Mouse (Mus musculus) heart, embryonic 14.5 days (tissue): ENCODE measurements at regions not wholly inside any gene's neighbourhood (a gene's known extent, or its start where the extent isn't known, plus 50 kb on each side); places are given as distances from the start of the nearest gene placed in this dataset.

Source experiments
- ATAC-seq: fragments of 200-750 bp; cut with Nextera tagmentation; 2 replicates; pipeline ENCODE4 v1.8.0; 2017; ENCODE audit warnings: low read depth, moderate TSS enrichment; ENCODE audit not compliant: insufficient number of reproducible peaks, insufficient read depth, low FRiP score
- H3K27ac ChIP-seq, 2 experiments: fragments of 200-500 bp in 1 of 2; fragments of 300-500 bp in 1 of 2; sonication (generic) in 1 of 2; replicated peaks in 1 of 2; 2 replicates each; pipeline ENCODE4 v1.5.1; 2012 to 2014; ENCODE audit warnings: low read depth in 2 of 2, low read length in 2 of 2, control low read depth in 1 of 2, mild to moderate bottlenecking in 1 of 2, mixed read lengths in 1 of 2; ENCODE audit not compliant: control insufficient read depth in 1 of 2, insufficient read depth in 1 of 2
- H3K27me3 ChIP-seq: fragments of 300-500 bp; sonication (generic); 2 replicates; pipeline ENCODE4 v1.6.1; 2014; ENCODE audit warnings: mild to moderate bottlenecking, low read length, control low read depth; ENCODE audit not compliant: control insufficient read depth, insufficient read depth
- H3K36me3 ChIP-seq: fragments of 300-500 bp; sonication (generic); 2 replicates; pipeline ENCODE4 v1.6.1; 2014; ENCODE audit warnings: mild to moderate bottlenecking, control low read depth, low read length, mixed read lengths; ENCODE audit not compliant: control insufficient read depth, insufficient read depth
- H3K4me1 ChIP-seq, 2 experiments: fragments of 200-500 bp in 1 of 2; fragments of 300-500 bp in 1 of 2; sonication (generic) in 1 of 2; 2 replicates each; pipeline ENCODE4 v1.6.1; 2012 to 2014; ENCODE audit warnings: low read length in 2 of 2, control low read depth in 1 of 2, mixed read lengths in 1 of 2; ENCODE audit not compliant: control insufficient read depth in 2 of 2, insufficient read depth in 2 of 2
- H3K4me2 ChIP-seq: fragments of 300-500 bp; sonication (generic); 2 replicates; pipeline ENCODE4 v1.6.1; 2014; ENCODE audit warnings: mild to moderate bottlenecking, low read length
- H3K4me3 ChIP-seq, 2 experiments: fragments of 200-500 bp in 1 of 2; fragments of 300-500 bp in 1 of 2; sonication (generic) in 1 of 2; 2 replicates each; pipeline ENCODE4 v1.5.1; 2012 to 2014; ENCODE audit warnings: low read length in 2 of 2, mild to moderate bottlenecking in 2 of 2, control low read depth in 1 of 2, low read depth in 1 of 2, moderate library complexity in 1 of 2; ENCODE audit not compliant: control insufficient read depth in 1 of 2, insufficient read depth in 1 of 2
- H3K9ac ChIP-seq: fragments of 300-500 bp; sonication (generic); 2 replicates; pipeline ENCODE4 v1.6.1; 2014; ENCODE audit warnings: mild to moderate bottlenecking, low read length
- H3K9me3 ChIP-seq: fragments of 300-500 bp; sonication (generic); 2 replicates; pipeline ENCODE4 v1.6.1; 2016; ENCODE audit warnings: low read length, control low read depth; ENCODE audit not compliant: control insufficient read depth
- WGBS: fragments of 180-500 bp; shearing (Covaris S2); extraction: QIAGEN DNeasy Blood & Tissue Kit; methylation state at CpG from one replicate; pipeline ENCODE4 v1.1.7; 2014; 5-methylcytosine and 5-hydroxymethylcytosine counted together

GRCm38 (mm10) chr16:5627117-5627909 lies 257.8 kb upstream of the Rbfox1 start:
- H3K4me1 ChIP-seq, result no peaks in the 10 kb centered on the region
- 56% methylated on average over 5 of the region's 5 CpGs for WGBS
- no peaks in the 10 kb centered on the region for H3K27me3 ChIP-seq
- no peak overlapping the region for H3K4me3 ChIP-seq
- H3K27ac ChIP-seq, result no peak overlapping the region
- no peak overlapping the region for H3K9ac ChIP-seq
- no peak for ATAC-seq
- H3K4me2 ChIP-seq, result no peak overlapping the region
- H3K9me3 ChIP-seq, result no peaks in the 10 kb centered on the region
- no peaks in the 10 kb centered on the region for H3K36me3 ChIP-seq

GRCm38 (mm10) chr16:5625159-5625558 lies 260.0 kb upstream of the Rbfox1 start:
- H3K9me3 ChIP-seq, result no peaks in the 10 kb centered on the region
- no peak overlapping the region for H3K27ac ChIP-seq
- ATAC-seq, result no peak
- H3K36me3 ChIP-seq, result no peaks in the 10 kb centered on the region
- no peak overlapping the region for H3K4me2 ChIP-seq
- H3K4me3 ChIP-seq, result no peak overlapping the region
- no peaks in the 10 kb centered on the region for H3K4me1 ChIP-seq
- H3K9ac ChIP-seq, result no peak overlapping the region
- WGBS, result 56% methylated on average over 3 of the region's 3 CpGs
- H3K27me3 ChIP-seq, result no peaks in the 10 kb centered on the region

- H3K4me3 ChIP-seq, result no peak overlapping the region
- no peak overlapping the region for H3K27ac ChIP-seq
- no peak for ATAC-seq
- WGBS, result 84% methylated on average over 3 of the region's 3 CpGs
- H3K9me3 ChIP-seq, result no peaks in the 10 kb centered on the region
- H3K9ac ChIP-seq, result no peak overlapping the region
- no peaks in the 10 kb centered on the region for H3K4me1 ChIP-seq
- no peaks in the 10 kb centered on the region for H3K27me3 ChIP-seq
- no peaks in the 10 kb centered on the region for H3K36me3 ChIP-seq
- H3K4me2 ChIP-seq, result no peak overlapping the region
Measured at GRCm38 (mm10) chr16:5620566-5620965, 264.6 kb upstream of the Rbfox1 start.

- Histone ChIP-seq H3K4me1 (no peaks in the 10 kb centered on the region), H3K36me3 (no peaks in the 10 kb centered on the region), H3K4me3 (no peak overlapping the region), H3K4me2 (no peak overlapping the region), H3K27ac (no peak overlapping the region), H3K9ac (no peak overlapping the region), H3K9me3 (no peaks in the 10 kb centered on the region), H3K27me3 (no peaks in the 10 kb centered on the region)
- 70% methylated on average over 5 of the region's 5 CpGs for WGBS
- no peak for ATAC-seq
Measured at GRCm38 (mm10) chr16:5616356-5616755, 268.8 kb upstream of the Rbfox1 start.

- H3K4me3 ChIP-seq, result no peak overlapping the region
- no peak overlapping the region for H3K27ac ChIP-seq
- WGBS, result 70% methylated on average over 6 of the region's 6 CpGs
- H3K27me3 ChIP-seq, result no peaks in the 10 kb centered on the region
- H3K36me3 ChIP-seq, result no peaks in the 10 kb centered on the region
- H3K4me2 ChIP-seq, result no peak overlapping the region
- no peaks in the 10 kb centered on the region for H3K9me3 ChIP-seq
- ATAC-seq, result no peak
- H3K9ac ChIP-seq, result no peak overlapping the region
- no peaks in the 10 kb centered on the region for H3K4me1 ChIP-seq
Measured at GRCm38 (mm10) chr16:5595359-5595758, 289.8 kb upstream of the Rbfox1 start.

- Histone ChIP-seq H3K9ac (no peak overlapping the region), H3K27ac (no peak overlapping the region), H3K36me3 (no peaks in the 10 kb centered on the region), H3K4me1 (no peaks in the 10 kb centered on the region), H3K9me3 (peaks cover 9% of the 10 kb centered on the region; the same call in 1 of the 2 replicates), H3K4me3 (no peak overlapping the region), H3K27me3 (no peaks in the 10 kb centered on the region), H3K4me2 (no peak overlapping the region)
- WGBS, result 68% methylated on average over 3 of the region's 3 CpGs
- ATAC-seq, result no peak
Measured at GRCm38 (mm10) chr16:5578333-5578732, 306.8 kb upstream of the Rbfox1 start.

- Histone ChIP-seq H3K4me2 (no peak overlapping the region), H3K9me3 (no peaks in the 10 kb centered on the region), H3K4me1 (no peaks in the 10 kb centered on the region), H3K27ac (no peak overlapping the region), H3K27me3 (no peaks in the 10 kb centered on the region), H3K4me3 (no peak overlapping the region), H3K36me3 (no peaks in the 10 kb centered on the region), H3K9ac (no peak overlapping the region)
- no peak for ATAC-seq
Measured at GRCm38 (mm10) chr16:5572780-5573179, 312.4 kb upstream of the Rbfox1 start.

- Histone ChIP-seq H3K36me3 (no peaks in the 10 kb centered on the region), H3K27ac (no peak overlapping the region), H3K9me3 (no peaks in the 10 kb centered on the region), H3K9ac (no peak overlapping the region), H3K27me3 (no peaks in the 10 kb centered on the region), H3K4me3 (no peak overlapping the region), H3K4me2 (no peak overlapping the region), H3K4me1 (no peaks in the 10 kb centered on the region)
- 90% methylated on average over 4 of the region's 4 CpGs for WGBS
- no peak for ATAC-seq
Measured at GRCm38 (mm10) chr16:5570619-5571018, 314.5 kb upstream of the Rbfox1 start.
